Mouse (Mus musculus) thymus, adult 2 months (tissue): Measurements from ENCODE around the gene Apoa4.

ENCODE experiments used
- CTCF ChIP-seq: fragments of 200-500 bp; IDR thresholded peaks from 2 replicates; pipeline ENCODE4 v1.5.1; 2012; ENCODE audit warnings: mild to moderate bottlenecking, control low read depth, low read length, moderate library complexity, borderline replicate concordance; ENCODE audit not compliant: control insufficient read depth, poor library complexity, insufficient read depth; ENCODE audit errors: extremely low read depth
- POLR2A ChIP-seq: fragments of 200-500 bp; IDR thresholded peaks from 2 replicates; pipeline ENCODE4 v1.6.1; 2012; ENCODE audit warnings: mild to moderate bottlenecking, low read length, control low read depth, moderate library complexity; ENCODE audit not compliant: control insufficient read depth, poor library complexity, insufficient read depth; ENCODE audit errors: extremely low read depth

- TF ChIP-seq CTCF: no peak
- no peak for TF ChIP-seq POLR2A
These were observed 40.9 kb upstream of the Apoa4 start for GRCm38 (mm10) chr9:46199609-46200008.
